Mouse (Mus musculus) intestine, embryonic 16.5 days (tissue): ENCODE data around the gene Scn2b. TPM values are rescaled to one million over a fixed set of nuclear protein-coding genes. Genes with fewer than 3 reads are reported as not detected.

Experiments used
- ATAC-seq: fragments of 200-750 bp; cut with Nextera tagmentation; 2 replicates; pipeline ENCODE4 v1.8.0; 2017; ENCODE audit warnings: moderate TSS enrichment, moderate library complexity
- H3K27ac ChIP-seq: fragments of 300-500 bp; sonication (generic); 2 replicates; pipeline ENCODE4 v1.5.1; 2014; ENCODE audit warnings: mild to moderate bottlenecking, low read length
- H3K27me3 ChIP-seq: fragments of 300-500 bp; sonication (generic); replicated peaks from 2 replicates; pipeline ENCODE4 v1.6.1; 2014; ENCODE audit warnings: low read length, control low read depth, mixed read lengths; ENCODE audit not compliant: control insufficient read depth, insufficient read depth
- H3K36me3 ChIP-seq: fragments of 300-500 bp; sonication (generic); 2 replicates; pipeline ENCODE4 v1.6.1; 2014; ENCODE audit warnings: low read length, control low read depth; ENCODE audit not compliant: control insufficient read depth, insufficient read depth
- H3K4me1 ChIP-seq: fragments of 300-500 bp; sonication (generic); 2 replicates; pipeline ENCODE4 v1.6.1; 2014; ENCODE audit warnings: low read length, control low read depth, mixed read lengths; ENCODE audit not compliant: control insufficient read depth, insufficient read depth
- H3K4me2 ChIP-seq: fragments of 300-500 bp; sonication (generic); 2 replicates; pipeline ENCODE4 v1.6.1; 2014; ENCODE audit warnings: low read depth, low read length, control low read depth
- H3K4me3 ChIP-seq: fragments of 300-500 bp; sonication (generic); 2 replicates; pipeline ENCODE4 v1.5.1; 2014; ENCODE audit warnings: mild to moderate bottlenecking, low read length
- H3K9ac ChIP-seq: fragments of 300-500 bp; sonication (generic); 2 replicates; pipeline ENCODE4 v1.6.1; 2014; ENCODE audit warnings: low read depth, low read length
- H3K9me3 ChIP-seq: fragments of 300-500 bp; sonication (generic); 2 replicates; pipeline ENCODE4 v1.6.1; 2016; ENCODE audit warnings: low read length, control low read depth; ENCODE audit not compliant: control insufficient read depth
- WGBS: fragments of 180-500 bp; shearing (Covaris S2); extraction: QIAGEN DNeasy Blood & Tissue Kit; methylation state at CpG from one replicate; pipeline ENCODE4 v1.1.7; 2014; 5-methylcytosine and 5-hydroxymethylcytosine counted together
- polyA plus RNA-seq: library from polyadenylated mRNA; unstranded; fragments of >200 nt; fragmentation: Nextera tagmentation; extraction: Ambion mirVana; gene quantifications from 2 replicates; pipeline ENCODE4 v1.2.1, GENCODE M21; 2015

The Scn2b gene
- polyA plus RNA-seq, 1 experiment from 2014 or later, result 2.1 TPM

DNA sequence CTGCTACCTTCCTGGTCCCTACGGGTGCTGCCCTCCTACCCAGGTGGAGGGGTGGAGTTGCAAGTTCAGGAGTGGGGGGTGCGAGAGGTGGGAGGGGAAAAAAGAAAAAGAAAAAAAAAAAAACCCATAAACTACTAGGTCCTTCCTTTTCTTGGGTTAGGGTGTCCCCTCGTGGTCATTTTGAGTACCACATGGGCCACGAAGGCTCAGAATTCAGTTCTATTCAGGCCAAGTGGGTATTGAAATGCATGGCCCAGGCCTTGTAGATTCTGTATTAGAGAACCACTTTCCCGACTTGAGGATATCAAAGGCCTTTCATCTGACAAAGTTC, 28.6 kb downstream of the Scn2b start:
- peak; percentile 28; the same call in 1 of the 2 replicates for ATAC-seq

DNA sequence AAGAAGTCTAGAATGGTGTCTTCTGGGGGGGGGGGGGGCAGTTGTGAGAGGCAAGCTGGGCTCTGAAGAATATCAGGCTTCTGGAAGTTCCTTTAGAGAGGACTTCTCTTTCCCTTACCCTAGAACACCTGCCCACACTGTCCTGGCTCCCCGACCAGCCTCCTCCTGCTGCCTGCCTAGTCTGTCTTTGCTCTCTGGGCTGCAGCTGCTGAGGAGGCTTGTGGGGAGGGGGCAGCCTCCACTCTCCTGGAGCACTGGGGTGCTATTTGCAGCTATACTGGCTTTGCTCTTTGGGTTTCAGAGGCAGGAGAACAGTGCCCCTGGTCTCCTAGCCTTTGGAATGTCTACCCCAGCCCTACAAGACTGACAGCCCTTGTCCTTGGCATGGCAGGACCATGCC, 33.4 kb downstream of the Scn2b start:
- Histone ChIP-seq H3K36me3 (no peaks in the 10 kb centered on the region), H3K27ac (no peak overlapping the region), H3K9me3 (no peaks in the 10 kb centered on the region), H3K27me3 (peaks cover 12% of the 10 kb centered on the region; the same call in 1 of the 2 replicates), H3K4me2 (no peak overlapping the region), H3K4me1 (peaks cover 1% of the 10 kb centered on the region; the same call in 1 of the 2 replicates), H3K4me3 (no peak overlapping the region), H3K9ac (no peak overlapping the region)
- ATAC-seq, result no peak
- WGBS, result 63% methylated on average over 1 of the region's 1 CpGs

More for the DNA sequence above, 28.6 kb downstream of the Scn2b start:
- peaks cover 6% of the 10 kb centered on the region; the same call in 1 of the 2 replicates for H3K4me1 ChIP-seq
- H3K9ac ChIP-seq, result 0 out of 2 replicates have a peak overlapping the region, but pooled peaks have one; percentile 38
- H3K4me2 ChIP-seq, result peak overlapping the region; percentile 63
- no peaks in the 10 kb centered on the region for H3K36me3 ChIP-seq
- H3K27me3 ChIP-seq, result peaks cover 34% of the 10 kb centered on the region
- no peak overlapping the region for H3K27ac ChIP-seq
- WGBS, result 0% methylated on average over 5 of the region's 5 CpGs
- peak overlapping the region; percentile 37 for H3K4me3 ChIP-seq
- H3K9me3 ChIP-seq, result no peaks in the 10 kb centered on the region

DNA sequence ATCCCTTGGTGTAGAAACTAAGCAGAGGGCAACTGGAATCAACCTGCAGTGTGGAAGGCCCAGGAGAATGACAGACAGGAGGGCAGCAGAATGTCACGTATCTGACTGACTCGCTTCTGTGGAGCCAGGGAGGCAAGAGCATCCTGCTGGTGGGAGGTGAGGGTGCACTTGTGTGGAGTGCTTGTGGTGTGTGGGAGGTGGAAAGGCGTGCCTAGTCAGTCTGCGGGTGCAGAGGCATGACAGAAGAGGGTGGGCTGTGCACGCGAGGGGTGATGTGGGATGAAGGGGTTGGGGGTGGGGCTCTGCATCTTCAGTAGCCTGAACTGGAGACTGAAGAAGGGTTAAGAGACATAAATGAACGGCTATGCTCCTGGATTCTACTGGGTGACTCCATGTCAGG, 35.8 kb downstream of the Scn2b start:
- Histone ChIP-seq H3K36me3 (no peaks in the 10 kb centered on the region), H3K9ac (no peak overlapping the region), H3K4me2 (no peak overlapping the region), H3K27ac (no peak overlapping the region), H3K4me1 (no peaks in the 10 kb centered on the region), H3K4me3 (no peak overlapping the region), H3K27me3 (peaks cover 10% of the 10 kb centered on the region; the same call in 1 of the 2 replicates), H3K9me3 (no peaks in the 10 kb centered on the region)
- ATAC-seq, result no peak
- 74% methylated on average over 7 of the region's 7 CpGs for WGBS

DNA sequence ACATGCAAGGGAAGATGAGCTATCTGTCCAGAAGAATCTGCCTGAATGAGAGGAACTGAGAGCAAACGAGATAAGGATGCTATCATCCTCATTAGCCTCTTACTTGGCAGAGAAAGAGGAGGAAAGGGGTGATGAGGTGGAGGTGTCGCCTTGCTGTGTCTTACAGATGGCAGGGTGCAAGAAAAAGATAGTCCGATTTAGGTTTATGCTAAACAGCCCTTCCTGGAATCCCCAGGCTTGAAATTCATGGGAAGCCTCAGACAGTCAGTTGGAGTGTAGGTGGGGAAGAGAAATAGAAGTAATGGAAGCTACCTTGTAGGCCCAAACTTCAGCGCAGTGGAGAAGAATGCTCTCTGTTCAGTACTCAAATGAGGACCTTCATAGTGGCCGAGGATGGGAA, 50.3 kb downstream of the Scn2b start:
- Histone ChIP-seq H3K27me3 (no peaks in the 10 kb centered on the region), H3K9me3 (peaks cover 4% of the 10 kb centered on the region), H3K4me2 (no peak overlapping the region), H3K36me3 (no peaks in the 10 kb centered on the region), H3K27ac (no peak overlapping the region), H3K4me1 (no peaks in the 10 kb centered on the region), H3K9ac (no peak overlapping the region), H3K4me3 (no peak overlapping the region)
- ATAC-seq, result no peak
- 76% methylated on average over 5 of the region's 5 CpGs for WGBS

DNA sequence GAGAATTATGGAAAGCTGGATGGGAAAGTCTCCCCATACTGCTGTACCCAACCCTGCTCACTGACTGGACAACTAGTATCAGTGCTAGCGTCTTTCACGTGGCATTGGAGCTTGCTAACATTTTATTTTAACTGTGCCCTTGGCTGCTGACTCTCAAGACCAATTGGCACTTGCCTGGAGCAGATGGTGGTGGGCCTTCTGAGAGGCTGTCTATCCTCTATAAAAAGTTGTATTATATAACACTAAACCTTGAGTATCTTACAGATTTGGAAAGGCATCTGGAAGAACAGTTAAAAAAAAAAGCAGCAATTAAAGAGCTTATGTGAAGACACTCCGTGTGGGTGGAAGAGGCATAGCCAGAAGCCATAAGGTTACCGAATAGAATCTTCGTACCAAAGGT, 52.6 kb downstream of the Scn2b start:
- Histone ChIP-seq H3K27ac (no peak overlapping the region), H3K4me3 (no peak overlapping the region), H3K27me3 (no peaks in the 10 kb centered on the region), H3K9me3 (peaks cover 4% of the 10 kb centered on the region), H3K36me3 (no peaks in the 10 kb centered on the region), H3K4me1 (no peaks in the 10 kb centered on the region), H3K9ac (no peak overlapping the region), H3K4me2 (no peak overlapping the region)
- ATAC-seq, result no peak
- 85% methylated on average over 5 of the region's 5 CpGs for WGBS

DNA sequence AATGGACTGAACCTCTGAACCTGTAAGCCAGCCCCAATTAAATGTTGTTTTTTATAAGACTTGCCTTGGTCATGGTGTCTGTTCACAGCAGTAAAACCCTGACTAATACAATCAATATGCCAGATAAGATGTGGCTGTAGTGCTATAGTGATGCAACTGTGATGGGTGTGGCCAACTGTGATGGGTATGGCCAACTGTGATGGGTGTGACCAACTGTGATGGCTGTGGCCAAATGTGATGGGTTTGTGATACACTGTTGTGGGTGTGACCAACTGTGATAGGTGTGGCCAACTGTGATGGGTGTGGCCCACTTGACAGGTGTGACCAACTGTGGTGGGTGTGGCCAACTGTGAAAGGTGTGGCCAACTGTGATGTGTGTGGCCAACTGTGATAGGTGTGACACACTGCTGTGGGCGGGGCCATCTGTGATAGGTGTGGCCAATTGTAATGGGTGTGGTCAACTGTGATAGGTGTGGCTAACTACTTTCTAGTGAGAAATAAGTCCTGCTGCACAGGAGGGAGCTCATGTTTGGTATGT, 53.6 kb downstream of the Scn2b start:
- Histone ChIP-seq H3K4me3 (no peak overlapping the region), H3K4me1 (no peaks in the 10 kb centered on the region), H3K27me3 (no peaks in the 10 kb centered on the region), H3K36me3 (no peaks in the 10 kb centered on the region), H3K4me2 (no peak overlapping the region), H3K9me3 (peaks cover 4% of the 10 kb centered on the region), H3K27ac (no peak overlapping the region), H3K9ac (no peak overlapping the region)
- no peak for ATAC-seq
- WGBS, result 88% methylated on average over 1 of the region's 1 CpGs

DNA sequence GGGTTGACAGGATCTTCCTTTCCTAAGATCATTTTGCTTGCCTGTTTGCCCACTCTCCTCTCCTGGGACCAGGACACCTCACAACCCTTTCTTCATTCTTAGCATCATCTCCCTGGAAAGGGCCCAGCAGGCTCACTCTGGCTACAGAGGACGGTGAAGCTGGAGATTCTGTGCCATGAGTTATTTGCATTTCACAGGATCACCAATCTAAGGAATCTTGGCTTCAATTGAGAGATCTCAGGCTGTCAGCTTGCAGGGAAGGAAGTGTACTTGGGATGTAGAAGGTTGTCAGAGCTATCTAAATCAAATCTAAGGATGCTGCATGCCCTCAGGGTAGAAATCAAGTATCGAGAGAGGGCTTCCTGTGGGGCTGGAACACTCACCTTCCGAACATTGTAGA, 55.9 kb downstream of the Scn2b start:
- Histone ChIP-seq H3K27ac (no peak overlapping the region), H3K36me3 (no peaks in the 10 kb centered on the region), H3K9me3 (peaks cover 4% of the 10 kb centered on the region), H3K4me2 (no peak overlapping the region), H3K9ac (no peak overlapping the region), H3K4me3 (no peak overlapping the region), H3K27me3 (no peaks in the 10 kb centered on the region), H3K4me1 (no peaks in the 10 kb centered on the region)
- no peak for ATAC-seq
- 71% methylated on average over 3 of the region's 3 CpGs for WGBS

DNA sequence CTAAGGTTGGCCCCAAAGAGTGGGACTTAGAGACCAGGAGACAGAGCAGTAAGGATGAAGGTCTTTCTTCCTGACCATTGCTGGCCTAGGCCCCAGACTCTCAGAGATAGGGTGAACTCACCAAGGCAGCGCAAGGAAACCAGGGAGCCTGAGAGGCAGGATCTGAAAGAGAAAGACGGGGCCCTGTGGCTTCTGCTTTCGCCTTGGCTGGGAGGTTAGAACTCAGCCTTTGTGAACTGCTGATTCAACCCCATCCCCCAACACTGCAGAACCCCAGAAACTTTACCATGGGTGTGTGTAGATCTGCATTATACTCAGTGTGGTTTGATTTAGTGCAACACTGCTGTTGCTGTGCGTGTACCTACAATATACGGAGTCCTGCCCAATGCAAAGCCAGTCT, 61.7 kb downstream of the Scn2b start:
- no peaks in the 10 kb centered on the region for H3K9me3 ChIP-seq
- no peak overlapping the region for H3K27ac ChIP-seq
- no peaks in the 10 kb centered on the region for H3K27me3 ChIP-seq
- no peak overlapping the region for H3K9ac ChIP-seq
- peaks cover 5% of the 10 kb centered on the region; the same call in 1 of the 2 replicates for H3K4me1 ChIP-seq
- WGBS, result 89% methylated on average over 5 of the region's 5 CpGs
- no peak for ATAC-seq
- H3K36me3 ChIP-seq, result no peaks in the 10 kb centered on the region
- no peak overlapping the region for H3K4me3 ChIP-seq
- no peak overlapping the region for H3K4me2 ChIP-seq
